Mouse (Mus musculus) retina, postnatal 1 day (tissue): Measurements from ENCODE around the gene Macrod2.

ENCODE experiments used
- DNase-seq: peaks from one replicate; pipeline ENCODE4 v3.0.0-alpha.2; 2012

The Macrod2 gene

DNA sequence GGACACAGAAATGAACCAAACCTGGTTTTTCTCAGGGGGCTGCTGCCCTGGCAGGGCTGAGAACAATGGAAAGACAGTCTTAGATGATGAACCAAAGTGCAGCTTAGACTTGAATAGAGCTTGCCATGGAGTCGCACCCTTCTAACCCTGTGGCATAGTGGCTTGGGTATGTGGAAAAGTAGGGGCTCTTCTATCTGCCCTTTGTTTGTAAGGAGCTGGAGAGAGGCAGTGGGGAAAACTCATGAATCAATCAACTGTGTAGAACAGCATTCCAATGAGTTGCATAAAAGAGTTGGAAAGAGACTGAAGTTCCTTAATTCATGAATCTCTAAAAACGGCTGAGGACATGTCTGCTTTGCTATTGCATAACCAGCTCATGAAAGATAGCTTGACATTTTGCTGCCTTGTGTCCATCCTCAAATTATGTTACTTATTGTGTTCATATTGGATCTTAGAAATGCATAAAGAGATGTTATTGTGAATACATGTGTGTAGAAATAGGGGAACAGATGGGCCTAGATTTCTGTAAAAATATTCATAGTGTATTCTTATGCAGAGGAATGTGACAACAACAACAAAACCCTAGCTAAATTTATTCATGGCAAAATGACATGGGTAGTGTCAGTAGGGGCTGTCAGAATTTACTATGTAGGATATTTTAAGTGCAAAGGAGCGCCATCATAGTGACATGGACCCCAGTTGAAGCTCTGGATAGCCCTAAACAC, 197.6 kb downstream of the Macrod2 start:
- no peak for DNase-seq

DNA sequence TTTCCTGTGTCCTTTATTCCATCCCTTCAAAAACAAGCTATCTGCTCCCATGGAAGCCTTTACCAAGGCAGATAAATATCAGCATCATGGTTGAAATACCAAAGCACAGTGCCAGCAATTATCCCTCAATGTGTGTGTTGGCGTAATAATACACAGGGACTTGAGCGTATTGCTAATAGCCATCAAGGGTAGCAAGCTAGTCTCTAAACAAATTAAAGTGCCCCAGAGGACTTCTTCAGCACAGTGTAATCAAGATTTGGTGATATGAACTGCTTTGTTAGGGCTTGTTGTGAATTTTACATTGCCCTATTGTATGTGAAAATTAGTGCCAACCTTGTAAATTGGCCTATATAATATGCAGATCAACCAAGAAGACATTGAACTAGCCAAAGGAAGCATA, 201.8 kb downstream of the Macrod2 start:
- DNase-seq: no peak

DNA sequence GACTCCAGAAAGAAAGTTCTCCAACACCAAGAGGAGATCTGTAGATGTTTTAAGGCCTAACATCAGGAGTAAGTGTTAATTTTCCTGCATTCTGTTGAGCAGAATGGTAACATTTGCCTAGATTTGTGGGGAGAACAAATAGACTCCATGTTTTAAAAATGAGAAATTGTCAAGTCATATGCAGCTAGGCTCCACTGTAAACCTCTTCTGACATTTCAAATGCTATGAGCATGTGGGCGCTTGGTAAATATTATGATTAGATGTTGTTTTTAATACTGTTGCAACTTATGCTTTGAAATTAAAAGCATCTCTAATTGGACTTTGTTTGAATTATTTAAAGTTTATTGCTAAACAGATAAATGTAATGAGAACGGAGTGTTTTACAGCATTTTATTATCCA, 220.3 kb downstream of the Macrod2 start:
- no peak for DNase-seq

DNA sequence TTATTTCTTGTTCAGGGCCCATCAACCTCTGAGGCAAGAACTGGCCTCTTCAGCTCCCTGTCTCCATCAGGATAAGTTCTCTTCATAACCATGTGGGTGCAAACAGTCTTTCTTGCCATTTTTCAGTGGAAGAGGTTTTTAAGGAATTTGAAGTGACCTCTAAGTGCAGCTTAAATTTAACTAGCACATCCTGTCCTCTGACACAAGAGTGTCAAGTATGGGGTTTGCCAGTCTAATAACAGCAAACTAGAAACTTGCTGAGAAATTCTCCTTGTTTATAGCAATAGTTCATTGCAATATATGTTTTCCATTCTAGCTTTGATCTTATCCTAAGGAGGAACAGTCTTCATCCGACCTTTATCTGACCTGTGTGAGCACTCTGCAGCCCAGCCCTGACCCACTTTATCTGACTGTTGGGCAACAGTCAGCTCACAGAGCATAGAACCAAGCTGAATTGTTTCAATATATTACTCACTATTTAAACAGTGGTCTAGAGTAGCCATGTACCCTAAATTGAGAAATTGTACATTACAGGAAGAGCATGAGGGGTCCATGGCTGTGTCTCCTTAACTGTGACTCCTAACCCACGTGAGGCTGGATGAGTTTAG, 226.7 kb downstream of the Macrod2 start:
- DNase-seq: no peak

DNA sequence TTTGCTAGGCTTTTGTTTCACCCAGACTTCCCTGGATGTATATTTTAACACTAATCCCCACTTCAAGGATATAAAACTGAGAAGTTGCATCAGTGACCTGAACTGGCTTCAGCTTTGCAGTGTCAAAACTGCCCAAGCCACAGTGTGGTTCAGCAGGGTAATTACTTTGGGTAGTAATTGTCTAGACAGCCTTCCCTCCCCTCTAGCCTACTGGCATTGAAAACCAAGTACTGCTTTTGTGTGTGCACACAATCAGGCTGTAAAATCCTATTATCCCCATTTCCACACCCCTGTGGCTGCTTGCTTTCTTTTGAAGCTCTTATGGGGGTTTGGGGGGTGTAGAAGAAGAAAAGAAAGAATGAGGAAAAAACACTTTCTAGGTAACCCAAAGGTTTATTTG, 258.4 kb downstream of the Macrod2 start:
- DNase-seq: no peak

DNA sequence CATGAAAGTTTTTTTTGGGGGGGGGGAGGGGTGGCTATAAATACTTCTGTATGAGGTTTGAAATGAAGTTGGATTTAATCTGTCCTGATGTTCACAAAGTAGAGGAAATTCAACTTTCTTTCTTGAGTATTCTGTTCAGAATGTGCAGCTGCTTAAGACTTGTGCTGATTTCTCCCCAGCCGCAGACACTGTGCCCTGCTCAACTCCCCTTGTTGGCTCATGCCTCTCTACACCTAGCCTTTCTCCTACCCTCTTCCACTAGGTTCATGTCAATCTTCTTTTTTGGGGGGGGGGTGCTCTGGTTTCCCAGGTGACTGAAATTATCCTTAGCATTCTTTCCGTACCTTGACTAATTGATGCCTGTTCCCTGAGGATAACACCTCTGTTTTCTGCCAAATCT, 258.9 kb downstream of the Macrod2 start:
- DNase-seq: no peak

DNA sequence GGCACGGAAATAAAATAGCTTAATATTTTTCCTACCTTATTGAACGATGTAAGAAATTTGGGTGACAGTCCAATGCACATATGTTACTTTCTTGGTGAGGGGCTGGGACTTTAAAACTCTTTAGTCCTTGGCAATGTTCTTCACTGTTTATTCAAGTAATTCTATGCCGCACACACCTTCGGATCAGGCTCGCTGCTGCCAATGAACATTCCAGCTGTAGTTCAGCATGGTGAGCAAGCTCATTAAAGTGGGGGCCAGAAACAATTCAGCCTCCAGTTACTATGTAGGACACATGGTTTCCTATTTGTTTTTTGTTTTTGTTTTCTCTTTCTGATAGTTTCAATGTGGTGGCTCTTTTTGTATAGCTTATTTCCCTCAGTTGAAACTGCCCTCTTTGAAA, 267.6 kb downstream of the Macrod2 start:
- no peak for DNase-seq

DNA sequence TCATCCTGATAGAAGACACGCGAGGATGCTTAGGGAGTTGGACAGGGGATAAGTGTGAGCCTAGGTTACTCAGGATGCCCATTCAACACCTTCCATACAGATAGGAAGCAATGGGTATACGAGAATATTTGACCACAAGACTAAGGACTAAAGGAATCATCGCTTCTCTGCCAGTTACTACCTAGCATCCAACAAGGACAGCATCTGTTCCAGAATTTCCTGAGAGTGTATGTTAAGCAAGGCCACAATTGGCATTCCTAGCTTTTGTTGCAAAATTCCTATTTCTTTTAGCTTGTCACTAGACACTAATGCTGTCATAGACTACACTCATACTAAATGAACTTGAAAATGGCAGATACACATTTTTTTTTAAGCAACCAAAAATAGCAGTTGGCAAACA, 269.3 kb downstream of the Macrod2 start:
- DNase-seq: no peak

DNA sequence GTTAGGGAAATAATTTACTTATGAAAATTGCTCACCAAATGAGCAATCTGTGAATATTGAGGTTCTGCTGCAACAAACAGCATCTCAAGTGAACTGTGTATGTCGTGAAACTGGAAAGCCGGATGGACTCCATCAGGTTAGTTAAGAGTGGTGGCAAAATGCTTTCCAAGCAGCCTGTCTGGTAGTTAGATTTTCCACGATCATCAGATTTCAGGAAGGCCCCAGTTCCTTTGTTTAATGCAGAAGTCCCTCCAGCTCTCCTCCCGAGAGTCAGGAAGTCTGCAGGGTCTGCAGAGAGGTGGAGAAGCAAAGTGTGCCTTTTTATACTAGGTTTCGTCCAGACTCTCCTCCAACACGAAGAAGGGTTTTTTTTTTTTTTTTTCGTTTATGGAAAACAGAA, 271.7 kb downstream of the Macrod2 start:
- DNase-seq: no peak

DNA sequence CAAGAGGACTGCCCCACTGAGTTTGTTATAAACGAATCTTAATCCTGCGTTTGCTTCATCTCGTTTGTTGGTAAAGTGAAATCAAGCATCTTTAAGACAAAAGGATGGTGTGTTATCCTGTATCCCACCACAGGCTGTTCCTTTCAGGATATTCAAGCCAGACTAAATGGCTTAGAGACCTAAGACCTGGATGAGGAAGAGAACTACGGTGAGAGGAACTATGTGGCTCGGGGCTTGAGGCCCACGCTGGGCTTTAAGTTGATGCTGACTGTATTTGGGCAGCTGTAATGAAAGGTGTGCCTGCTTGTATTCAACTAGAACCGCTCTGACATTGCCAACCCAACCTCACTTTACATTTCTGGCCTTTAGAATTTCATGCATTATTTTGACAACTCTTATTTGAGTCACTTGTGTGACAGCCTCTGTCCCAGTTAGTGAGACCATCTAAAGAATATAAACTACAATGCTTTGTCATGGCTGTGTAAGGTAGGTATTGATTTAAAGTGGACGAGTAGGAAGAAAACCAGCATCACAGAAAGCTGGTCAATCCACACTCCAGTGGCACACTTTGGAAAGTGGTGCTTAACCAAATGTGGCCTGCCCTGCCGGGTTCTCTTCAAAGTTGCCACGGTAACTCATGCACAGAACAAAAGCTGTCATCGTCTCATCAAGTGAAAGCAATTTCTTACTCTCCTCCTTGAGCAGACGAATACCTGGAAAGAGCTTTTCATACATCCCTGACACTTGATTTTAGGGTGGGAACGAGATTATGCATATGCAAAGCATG, 272.3 kb downstream of the Macrod2 start:
- no peak for DNase-seq

DNA sequence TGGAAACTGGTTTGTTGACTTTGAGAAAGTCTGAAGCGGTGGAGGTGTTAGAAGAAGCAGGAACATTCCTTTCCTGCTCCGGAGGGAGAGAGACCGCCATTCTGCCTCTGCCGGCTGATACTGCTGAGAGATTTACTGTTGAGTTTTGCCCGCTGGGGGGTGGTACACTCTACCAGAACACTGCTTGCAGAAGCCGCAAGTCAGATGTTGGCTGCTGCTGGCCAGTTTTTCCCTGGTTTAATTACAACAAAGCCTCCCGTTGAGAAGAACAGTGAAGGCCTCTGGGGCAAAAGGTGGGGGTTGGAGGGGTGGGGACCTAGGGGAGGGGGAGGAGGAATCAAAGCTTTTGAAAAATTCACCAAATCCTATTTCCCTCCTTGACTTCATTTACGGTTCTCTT, 273.2 kb downstream of the Macrod2 start:
- peak; percentile 92 for DNase-seq

DNA sequence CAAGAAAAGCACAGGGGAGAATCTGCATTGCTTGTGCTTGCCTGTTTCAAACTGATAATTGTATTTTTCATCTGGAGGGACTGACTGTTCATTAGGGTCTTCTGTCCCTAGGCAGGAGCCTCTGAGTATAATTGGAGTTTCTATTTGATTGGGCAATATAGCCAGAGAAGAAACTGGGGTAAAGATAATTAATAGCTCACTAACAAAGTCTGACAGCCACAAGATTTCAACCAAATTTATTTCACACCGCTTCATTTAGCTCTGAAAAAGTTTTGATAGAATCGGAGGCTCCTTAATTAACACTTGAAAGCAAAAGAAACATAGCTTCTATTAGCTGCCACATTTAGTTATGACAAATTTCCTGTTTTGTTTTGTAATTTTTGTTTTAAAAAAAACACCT, 274.0 kb downstream of the Macrod2 start:
- peak; percentile 85 for DNase-seq

DNA sequence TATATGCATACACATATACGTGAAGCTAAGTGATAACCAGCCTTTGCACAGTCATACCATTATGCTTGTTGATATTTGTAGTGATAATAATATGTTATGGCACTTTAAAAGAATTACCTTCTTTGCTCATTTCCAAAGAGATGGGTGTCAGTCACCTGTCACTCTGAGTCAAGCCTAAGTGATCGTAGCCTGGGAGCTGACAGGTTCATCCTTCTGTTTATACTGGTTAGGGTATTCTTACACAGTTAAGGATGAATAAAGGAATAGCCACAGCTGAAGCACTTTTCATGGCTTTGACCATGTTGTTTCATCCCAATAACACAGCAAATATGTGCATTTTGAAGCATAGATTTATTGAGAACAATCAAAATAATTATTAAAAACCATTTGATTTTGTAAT, 274.7 kb downstream of the Macrod2 start:
- DNase-seq: peak; percentile 22

DNA sequence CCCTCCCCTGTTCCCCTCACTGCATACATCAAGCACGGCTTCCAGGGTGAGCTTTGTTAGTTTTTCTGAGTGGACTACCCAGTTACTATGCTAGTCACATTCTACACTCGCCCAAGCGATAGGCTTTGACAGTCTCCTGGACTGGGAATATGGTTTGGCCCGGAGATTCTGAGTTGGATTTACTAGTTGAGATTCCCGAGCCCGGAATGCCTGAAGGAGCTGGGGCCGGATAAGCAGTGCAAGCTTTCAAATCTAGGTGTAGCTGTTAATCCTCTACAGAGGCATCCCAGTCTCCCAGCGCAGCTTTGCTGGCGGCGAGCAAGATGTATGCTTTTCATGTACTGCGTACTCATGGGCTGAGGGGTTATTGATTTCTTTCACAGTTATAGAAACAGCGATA, 275.3 kb downstream of the Macrod2 start:
- peak; percentile 71 for DNase-seq

DNA sequence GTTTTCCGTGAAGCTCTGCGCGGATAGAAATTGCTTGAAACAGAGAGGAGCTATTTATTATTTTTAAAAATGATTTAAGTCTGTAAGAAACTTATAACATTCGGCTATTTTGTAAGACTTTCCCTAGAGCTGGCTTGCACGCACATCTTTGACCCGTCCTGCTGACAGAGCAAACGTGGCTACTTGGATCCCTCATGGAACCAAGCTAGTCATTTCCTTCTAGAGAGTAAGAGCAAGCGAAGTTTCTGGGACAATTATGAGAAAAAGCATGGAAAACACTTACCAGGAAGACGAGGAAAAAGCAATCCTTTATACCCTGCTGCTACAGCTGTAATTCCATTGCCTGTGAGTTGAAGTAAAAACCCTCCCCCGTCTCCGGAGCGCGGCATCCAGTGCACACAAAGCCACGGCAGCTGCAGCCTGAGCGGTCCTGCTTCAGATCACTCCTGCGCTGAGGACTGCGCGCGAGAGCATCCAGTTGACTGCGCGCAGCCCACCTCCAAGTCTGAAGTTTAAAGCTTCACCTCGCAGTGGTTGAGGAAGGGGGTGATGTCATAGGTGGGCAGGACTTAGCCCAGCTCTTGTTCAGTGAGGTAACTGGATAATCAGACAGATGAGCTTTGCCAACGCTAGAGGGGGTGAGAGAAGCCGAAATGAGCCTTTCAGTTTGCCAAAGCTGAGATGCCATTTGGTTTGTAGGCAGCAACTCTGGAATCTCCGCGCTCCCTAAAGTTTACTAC, 276.0 kb downstream of the Macrod2 start, which contains the start of gene Flrt3:
Gene Flrt3, minus strand, starts transcription at position 507 of the 740 bp plus-strand sequence.
- DNase-seq: peak; percentile 95

DNA sequence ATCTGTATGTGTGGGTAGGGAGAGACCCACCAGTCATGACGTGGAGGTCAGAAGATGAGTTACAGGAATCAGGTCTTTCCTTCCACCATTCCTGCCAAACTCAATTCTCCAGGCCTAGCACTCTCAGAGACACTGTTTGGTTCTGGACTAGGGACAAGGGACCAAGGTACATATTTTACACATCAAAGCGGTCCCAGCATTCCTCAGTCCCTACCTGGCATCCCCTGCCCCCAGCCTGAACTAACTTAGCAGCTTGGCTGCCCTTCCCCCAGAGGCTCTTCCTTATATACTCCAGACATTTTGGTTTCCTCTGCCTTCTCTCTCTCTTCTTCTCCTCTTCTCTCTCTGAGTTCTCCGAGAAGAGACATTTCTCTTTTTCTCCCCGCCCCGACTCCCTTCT, 278.4 kb downstream of the Macrod2 start:
- DNase-seq: no peak

DNA sequence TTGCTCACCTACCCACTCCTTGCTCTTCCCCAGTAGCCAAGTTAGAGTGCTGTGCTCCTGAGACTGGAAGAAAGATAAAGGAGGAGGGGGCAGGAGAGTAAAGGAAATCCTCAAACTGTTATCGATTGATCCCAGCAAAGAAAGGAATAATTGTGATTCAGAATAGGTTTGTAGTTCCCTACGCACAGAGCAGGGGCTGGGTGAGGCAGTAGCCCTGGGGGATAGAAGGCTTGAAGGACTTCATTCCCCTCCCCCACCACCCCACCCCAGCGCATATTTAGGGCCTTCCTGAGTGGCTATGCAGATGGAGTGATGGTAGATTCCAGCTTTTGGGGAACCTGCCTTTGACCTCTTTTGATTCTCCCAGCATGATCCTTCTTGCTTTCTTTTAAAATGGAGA, 281.6 kb downstream of the Macrod2 start:
- DNase-seq: no peak

DNA sequence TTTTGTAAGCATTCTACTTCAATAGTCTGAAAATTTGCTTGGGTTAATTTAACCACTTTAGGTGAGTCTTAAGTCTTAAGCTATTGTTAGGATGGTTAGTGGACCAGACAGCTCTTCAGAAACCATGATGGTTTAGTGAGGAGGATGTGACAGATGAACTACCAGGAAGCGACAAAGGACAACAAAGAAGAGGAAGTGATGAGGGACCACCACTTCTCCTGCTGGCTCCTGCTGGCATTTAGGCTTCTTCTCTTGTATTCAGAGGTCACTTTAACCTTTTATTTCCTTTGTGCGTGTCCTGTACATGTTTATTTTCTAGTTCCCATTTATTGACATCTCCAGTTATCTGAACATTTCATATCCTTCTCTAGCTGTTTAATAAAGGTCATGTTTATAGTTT, 295.8 kb downstream of the Macrod2 start:
- DNase-seq: no peak

DNA sequence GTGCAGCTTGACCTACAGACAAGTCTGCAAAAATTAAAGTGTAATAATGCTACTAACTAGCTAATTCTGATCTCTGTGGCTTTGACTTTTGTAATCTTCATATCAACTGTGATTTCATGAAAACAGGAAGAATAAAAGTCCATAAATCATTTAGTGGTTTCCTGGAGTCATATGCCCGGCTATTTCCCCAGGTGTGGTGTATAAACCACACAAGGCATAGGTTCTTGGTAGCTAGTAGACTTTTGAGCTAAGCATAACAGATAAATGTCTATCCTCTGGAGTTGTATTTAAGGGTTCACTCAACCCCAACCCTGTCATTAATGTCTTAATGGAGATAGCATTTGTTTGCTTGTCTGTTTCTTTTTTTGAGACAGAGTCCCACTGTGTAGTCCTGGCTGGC, 296.3 kb downstream of the Macrod2 start:
- no peak for DNase-seq

DNA sequence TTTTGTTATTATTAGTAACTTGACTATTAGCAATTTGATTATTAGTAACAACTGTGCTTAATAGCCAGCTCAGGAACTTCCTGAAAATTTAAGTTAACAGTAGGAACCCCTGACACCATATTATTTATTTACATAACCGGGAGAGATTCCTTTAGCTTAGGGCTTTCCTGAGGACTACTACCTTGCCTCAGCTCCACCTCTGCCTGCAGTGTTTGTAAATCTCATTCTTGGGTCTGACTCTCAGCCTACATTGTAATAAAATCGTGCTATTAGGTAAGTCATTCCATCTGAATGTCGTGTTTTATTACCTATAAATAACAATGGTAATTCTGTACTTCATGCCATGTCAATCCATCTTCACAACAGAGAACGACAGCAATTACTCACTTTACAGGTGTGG, 297.4 kb downstream of the Macrod2 start:
- no peak for DNase-seq

DNA sequence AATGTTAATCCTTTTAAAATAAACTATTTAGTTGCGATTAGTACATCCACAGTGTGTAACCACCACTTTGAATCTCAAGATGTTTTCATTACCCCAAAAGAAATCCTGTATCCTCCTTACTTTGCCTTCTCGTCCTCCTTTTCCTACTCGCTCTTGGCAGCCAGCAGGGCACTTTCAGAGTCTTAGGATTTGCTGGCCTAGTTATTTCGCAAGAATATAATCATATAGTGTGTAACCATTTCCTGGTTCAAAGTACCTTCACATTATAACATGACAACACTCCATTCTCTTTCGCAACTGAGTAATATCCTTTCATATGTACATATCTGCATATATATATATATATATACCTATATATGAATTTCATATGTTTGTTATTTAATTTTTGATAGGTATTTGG, 298.7 kb downstream of the Macrod2 start:
- no peak for DNase-seq

DNA sequence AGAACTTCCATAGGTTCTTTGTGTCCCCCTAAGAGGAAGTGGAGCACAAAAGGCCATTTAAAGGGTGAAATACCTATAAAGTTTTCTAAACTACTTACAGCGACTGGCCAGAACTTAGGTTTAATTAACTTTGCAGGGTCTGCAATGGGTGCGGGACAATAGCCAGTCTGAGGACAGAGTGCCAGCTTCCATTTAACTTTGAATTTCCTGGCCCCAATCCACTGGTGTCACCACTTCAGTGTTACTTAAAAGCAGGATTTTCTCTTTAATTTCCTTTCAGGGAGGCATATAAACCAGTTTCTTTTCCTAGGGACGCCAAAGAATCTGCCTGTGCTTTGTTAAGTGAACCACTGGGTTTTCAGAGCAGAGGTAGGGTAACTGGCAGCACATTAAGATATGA, 303.5 kb downstream of the Macrod2 start:
- no peak for DNase-seq

DNA sequence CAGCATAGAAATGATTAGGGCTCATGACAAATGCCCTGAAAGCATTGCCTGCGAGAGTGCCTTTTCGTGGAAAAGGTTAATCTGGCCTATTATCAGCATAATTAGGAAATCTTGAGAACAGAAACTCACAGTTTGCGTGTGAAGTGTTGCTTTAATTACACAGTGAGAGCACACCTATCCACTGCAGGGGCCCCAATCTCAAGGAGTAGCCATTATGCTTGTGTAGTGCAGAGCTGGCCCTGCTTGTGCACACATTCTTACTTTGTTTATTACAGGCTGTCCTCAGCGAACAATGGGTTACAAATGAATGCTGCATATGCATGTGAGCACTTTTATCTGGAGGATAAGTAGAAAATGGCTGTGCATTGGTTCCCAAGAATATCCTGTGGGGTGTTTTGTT, 308.3 kb downstream of the Macrod2 start:
- DNase-seq: no peak
